Mouse (Mus musculus) spleen, embryonic (tissue): ENCODE results near the gene Net1.
"Not testable (repeated sequence)": the region's sequence is repeated elsewhere in the genome, so short reads cannot be mapped to it uniquely, and the experiment has no call there.

Source experiments
- CTCF ChIA-PET: fragments of 350-600 bp; sonication (Branson Sonifier 250); formaldehyde crosslinking; loops from one replicate; lab custom pipeline; 2022; lab: Charles Lee

The Net1 gene

GRCm38 (mm10) chr13:3917571-3918311 lies at the start of gene Net1, which contains the start of gene Tubal3:
Gene Net1 (minus strand): TSS chr13:3918220.
Gene Tubal3 (plus strand): TSS chr13:3918274.
- CTCF ChIA-PET: no interaction called here

DNA sequence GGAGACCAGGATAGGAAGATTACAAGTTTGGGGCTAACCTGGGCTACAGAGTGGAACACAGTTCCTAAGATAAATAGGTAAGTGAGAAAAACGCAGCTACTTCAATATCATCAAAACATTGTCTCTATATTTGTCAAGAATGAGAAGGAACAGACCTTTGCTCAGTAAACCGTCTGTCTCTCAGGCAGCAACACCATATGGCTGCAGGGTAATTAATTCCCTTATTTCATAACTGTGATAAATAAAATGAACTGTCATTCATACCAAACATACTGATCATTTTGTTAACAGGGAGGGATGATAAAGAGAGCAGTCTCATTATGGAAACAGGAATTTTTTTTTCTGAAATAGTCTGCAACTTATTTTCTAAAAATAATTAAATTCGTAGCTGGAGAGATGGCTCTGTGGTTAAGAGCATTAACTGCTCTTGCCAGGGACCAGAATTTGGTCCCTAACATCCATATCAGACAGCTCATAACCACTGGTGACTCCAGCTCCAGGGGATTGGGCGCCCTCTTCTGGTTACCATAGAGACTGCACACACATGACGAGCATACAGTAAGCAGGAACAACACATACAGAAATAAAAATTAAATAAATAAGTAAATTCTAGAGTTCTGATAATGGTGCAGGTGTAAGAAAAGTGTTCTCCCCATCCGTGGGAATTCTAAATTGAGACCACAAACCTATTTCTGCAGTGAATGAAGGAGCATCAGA lies 33.3 kb upstream of the Net1 start:
- CTCF ChIA-PET: no interaction called here

DNA sequence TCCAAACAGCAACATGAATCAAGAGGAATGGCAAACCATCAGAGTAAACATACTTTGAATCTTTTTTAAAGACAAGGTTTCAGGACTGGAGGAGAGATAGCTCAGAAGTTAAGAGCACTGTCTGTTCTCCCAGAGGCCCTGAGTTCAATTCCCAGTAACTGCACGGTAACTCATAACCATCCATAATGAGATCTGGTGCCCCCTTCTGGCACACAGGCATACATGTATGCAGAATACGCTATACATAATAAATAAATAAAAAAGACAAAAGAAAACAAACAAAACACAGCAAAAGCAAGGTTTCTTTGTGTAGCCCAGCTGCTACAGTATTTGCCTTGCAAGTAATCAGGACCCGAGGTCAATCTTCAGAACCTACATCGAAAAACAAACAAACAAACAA lies 31.5 kb upstream of the Net1 start:
- CTCF ChIA-PET: no interaction called here

DNA sequence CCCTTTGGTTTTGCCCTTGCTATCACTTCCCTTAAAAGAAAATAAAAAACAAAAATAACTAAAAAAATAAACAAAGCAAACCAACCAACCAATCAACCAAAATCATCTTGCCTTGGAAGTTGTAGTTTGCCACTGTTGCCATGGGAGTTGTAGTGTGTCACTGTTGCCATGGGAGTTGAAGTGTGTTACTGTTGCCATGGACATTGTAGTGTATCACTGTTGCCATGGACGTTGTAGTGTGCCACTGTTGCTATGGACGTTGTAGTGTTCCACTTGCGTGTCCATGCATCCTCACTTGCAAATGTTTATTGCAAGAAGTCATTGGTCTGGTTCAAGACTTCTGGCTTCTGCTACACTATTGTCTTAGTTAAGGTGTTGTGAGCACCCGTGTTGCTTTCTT lies 29.2 kb upstream of the Net1 start:
- CTCF ChIA-PET: no interaction called here

DNA sequence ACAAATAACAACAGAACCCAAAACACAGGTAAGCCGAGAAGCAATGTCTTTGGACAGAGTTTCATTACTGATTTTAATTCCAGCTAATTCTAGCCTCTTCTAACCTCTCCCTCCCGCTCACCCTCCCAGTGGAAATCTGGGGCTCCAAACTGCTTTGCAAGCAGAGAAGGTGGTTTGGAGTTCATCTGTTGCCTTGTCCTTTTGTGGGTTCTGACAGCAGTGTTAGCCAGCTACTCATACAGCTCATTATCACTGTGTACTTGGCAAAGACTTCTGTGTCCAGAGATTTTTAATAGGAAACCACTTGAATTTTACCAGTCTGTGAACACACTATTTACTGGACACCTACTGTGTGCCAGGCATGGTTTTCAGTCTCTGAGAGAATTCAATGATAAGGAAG lies 27.2 kb upstream of the Net1 start, which contains the start of gene Ucn3:
Ucn3 (minus strand) TSS at position 101 of the 400 bp plus-strand sequence.
- CTCF ChIA-PET: no interaction called here

DNA sequence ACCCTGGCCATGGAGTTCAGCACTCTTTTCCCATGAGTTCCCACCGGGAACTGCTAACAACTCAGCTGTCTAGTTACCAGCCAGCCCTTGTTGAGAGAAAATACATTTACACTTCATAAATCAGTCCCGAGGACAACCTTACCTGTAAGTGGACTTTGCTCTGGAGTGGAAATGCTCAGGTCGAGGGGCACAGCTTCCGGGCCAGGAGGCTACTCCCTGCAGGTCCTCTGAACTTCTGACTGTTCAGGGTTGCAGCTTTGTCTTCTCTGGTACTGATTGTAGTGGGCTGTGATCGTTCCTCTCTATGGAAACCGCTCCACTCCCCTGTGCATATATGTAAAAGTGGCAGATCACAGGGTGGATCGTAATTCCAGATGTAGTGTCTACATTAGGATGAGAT lies 26.7 kb upstream of the Net1 start:
- CTCF ChIA-PET: no interaction called here

DNA sequence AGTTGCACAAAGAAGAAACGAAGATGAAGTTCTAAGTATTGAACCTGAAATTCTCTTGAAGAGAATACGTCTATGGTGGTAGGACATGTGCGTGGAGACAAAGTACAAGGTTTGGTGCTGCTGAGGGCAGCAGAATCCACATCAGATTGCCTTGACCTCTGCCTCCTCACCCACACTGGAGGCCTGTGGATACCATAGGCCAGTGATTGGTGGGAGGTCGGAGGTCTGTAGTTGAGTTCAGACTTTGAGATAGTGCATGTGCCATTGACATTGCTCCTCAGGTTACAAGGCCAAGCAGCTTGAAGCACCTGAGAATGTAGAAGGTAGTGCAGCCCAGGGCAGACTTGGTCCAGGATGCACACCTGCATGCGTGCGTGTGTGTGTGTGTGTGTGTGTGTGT lies 8.0 kb upstream of the Net1 start:
- CTCF ChIA-PET: no interaction called here

GRCm38 (mm10) chr13:3925632-3926031 lies 7.6 kb upstream of the Net1 start:
- CTCF ChIA-PET: no interaction called here

- CTCF ChIA-PET: interaction anchor here (0.5 kb wide), 1 partner anchor 39 kb away, joined by 3 read pairs; no protein-coding TSS in a partner anchor
Observed at GRCm38 (mm10) chr13:3924483-3924882, 6.5 kb upstream of the Net1 start.

GRCm38 (mm10) chr13:3913504-3913903 lies 4.5 kb downstream of the Net1 start:
- CTCF ChIA-PET: interaction anchor here (0.9 kb wide), 1 partner anchor 18 kb away, joined by 4 read pairs; no protein-coding TSS in a partner anchor

DNA sequence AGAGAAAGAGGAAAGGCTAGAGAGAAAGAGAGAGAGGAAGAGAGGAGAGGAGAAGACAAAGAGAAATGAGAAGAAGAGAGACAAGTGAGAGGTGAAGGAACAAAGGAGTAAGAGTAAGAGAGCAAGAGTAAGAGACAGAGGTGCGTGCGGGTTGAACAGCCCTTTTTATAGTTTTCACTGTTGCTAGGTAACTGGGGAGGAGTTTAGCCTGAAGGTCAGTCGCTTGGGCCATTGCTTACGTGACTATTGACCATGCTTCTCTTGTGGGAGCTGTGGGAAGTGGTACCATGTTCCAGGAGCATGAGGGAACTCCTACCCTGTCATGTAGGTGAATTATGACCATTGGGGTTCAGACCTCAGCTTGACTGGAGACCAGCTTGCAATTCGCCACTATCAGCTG lies 7.7 kb downstream of the Net1 start:
- CTCF ChIA-PET: no interaction called here

DNA sequence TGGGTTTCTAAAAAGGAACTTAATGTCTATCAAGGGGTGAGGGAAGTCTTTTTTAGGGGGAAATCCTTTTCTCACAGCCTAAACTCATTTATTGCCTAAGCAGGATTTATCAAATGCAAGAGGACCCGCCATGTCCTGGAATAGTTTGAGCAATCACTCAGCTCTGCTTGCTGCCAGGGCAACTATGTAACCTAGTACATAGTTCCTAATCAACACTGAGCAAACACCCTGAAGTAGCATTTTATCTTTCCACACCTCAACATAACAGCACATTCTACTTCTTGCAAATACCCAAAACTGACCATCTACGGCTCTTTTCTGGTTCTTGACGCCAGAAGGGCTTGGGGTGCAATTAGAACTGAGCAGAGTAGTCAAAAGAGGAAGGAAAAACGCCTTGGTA lies 9.8 kb downstream of the Net1 start:
- CTCF ChIA-PET: no interaction called here

DNA sequence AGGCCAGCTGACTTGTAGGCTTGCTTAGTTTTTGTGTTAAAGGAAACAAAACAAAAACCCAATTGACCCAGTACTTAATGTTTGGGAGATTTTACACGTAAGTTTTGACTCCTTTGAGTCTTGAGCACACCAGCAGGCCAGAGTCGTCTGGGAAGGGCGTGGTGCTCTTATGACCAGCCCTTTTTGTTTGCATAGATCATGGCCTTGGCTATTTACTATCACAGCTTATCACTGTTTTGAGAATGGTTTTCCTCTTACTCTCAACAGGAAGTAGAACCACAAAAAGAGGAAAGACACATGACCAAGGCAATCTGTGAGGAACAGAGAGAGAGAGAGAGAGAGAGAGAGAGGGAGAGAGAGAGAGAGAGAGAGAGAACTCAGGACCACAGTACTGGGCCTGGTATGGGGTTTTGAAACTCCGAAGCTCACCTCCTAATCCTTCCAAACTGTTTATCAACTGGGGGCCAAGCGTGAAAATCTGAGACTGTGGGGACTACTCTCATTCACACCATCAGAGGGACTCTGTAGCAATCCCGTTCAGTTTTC lies 10.8 kb downstream of the Net1 start:
- CTCF ChIA-PET: interaction anchor here (0.6 kb wide), 1 partner anchor 56 kb away, joined by 4 read pairs; no protein-coding TSS in a partner anchor

- CTCF ChIA-PET: no interaction called here
Observed at GRCm38 (mm10) chr13:3899301-3899700, 18.7 kb downstream of the Net1 start.

DNA sequence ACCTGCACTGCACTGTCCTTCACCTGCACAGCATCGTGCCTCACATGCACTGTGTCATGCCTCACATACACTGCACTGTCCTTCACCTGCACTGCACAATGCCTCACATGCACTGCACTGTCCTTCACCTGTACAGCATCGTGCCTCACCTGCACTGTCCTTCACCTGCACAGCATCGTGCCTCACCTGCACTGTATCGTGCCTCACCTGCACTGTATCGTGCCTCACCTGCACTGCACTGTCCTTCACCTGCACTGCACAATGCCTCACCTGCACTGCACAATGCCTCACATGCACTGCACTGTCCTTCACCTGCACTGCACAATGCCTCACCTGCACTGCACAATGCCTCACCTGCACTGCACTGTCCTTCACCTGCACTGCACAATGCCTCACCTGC lies 19.8 kb downstream of the Net1 start:
- CTCF ChIA-PET: not testable (repeated sequence)

GRCm38 (mm10) chr13:3896913-3897312 lies 21.1 kb downstream of the Net1 start:
- CTCF ChIA-PET: no interaction called here

- CTCF ChIA-PET: no interaction called here
Observed at GRCm38 (mm10) chr13:3896032-3896431, 22.0 kb downstream of the Net1 start.

DNA sequence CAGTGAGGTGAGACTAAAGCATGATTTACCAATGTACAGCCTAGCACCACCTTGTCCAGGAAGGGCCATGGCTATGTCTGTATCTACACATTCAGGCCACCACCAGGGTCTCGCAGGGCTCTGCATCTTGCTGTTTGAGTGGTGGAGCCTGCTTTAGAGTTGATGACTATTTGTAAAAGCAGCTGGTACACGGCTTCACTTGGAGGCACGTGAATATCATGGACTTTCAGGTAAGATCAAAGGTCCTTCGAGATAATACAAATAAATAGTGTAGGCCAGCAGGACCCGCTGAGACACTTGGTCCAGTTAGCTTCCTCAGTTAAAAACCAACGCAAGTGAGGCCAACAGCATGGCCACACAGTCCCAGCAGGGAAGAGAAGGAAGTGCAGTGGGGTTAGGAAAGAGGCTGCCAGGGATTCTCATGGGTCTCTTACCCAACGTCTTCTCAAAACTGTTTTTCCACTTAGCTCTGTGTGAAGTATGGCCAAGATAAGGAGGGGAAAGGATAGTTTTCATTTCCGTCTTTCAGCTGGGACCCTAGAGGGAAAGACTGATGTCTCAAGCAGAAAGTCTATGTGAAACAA lies 22.5 kb downstream of the Net1 start:
- CTCF ChIA-PET: no interaction called here

DNA sequence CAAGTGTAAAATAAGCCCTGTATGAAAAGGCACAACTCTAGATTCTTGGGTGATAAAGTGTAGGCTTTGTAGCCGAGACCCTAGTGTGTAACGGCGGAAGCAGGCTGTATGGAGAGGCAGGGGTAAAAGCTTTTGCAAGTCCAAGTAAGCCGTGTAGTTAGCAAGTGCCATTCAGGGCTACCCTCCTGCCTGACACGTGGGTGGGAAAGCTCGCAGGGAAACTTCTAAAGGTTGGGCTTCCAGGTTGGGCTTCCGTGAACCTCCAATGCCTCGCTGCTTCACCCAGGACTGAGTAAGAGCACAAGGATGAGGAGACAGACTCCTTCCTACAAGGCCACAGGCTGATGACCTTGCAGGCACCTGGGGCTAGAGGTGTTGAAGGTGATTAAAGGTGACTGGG lies 23.5 kb downstream of the Net1 start:
- CTCF ChIA-PET: interaction anchor here (0.7 kb wide), 2 partner anchors 71 to 519 kb away, joined by 3 to 11 read pairs; no protein-coding TSS in a partner anchor

DNA sequence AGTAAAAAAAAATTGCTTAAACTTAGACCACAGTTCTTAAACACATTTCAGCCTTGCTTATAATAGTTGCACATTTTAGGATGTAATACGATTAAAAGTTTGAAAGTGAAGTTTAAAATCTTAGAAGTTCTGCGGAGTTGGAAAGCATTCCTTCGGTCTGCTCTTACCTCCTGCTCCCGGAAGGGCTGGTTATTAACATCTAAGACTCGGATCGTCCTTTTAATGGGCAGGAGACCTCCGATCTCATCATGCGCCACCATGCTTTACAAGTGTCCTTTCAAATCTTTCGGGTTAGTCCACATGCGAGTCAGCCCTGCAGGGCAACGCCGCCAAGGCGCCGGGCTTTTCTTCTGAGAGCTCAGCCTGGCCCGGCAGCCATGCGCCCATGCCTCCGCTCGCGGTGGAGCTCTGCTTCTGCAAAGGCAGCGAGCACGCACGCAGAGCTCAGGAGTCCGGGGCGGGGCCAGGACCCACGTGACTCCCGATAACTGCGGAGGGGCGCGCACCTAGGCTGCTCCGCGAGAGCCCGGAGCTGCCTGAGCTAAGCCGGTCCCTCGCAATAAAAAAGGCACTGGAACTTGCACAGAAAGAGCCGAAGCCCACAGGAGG lies 24.8 kb downstream of the Net1 start:
- CTCF ChIA-PET: interaction anchor here (0.6 to 1.5 kb wide), 2 partner anchors 228 to 266 kb away, joined by 4 to 6 read pairs; no protein-coding TSS in a partner anchor

DNA sequence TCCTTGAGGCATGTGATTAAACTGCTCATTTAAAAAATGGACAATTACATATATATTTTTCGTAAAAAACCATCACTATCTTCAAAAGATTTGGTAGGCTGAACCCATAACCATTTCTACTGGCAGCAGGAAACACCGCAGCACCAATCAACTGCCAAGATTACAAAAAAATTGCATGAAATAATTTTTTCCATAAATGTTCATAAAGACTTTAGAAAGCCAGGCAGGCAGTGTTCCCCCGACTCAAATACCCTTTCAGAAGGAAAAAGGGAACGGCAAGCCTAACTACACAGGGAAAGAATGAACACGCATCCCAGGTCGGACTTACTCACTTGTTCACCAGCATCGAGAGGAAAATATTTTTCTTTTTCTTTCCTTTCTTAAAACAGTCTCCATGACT lies 25.4 kb downstream of the Net1 start:
- CTCF ChIA-PET: interaction anchor here (1.5 kb wide), 1 partner anchor 227 kb away, joined by 6 read pairs; no protein-coding TSS in a partner anchor
